Mouse (Mus musculus): ENCODE measurements around the gene Klf3. TPM values are rescaled to one million over a fixed set of nuclear protein-coding genes. Genes with fewer than 3 reads are reported as not detected.
A peak's percentile ranks its signal among the peaks of the same experiment; 100 is the strongest.

The Klf3 gene
- total and polyA plus RNA-seq, 2 experiments from 2014 or later: 22.9 to 37.1 TPM

GRCm38 (mm10) chr5:64861471-64862199, 58.4 kb downstream of the Klf3 start:
- H3K4me3 ChIP-seq (ENCODE audit: low read length): no peak overlapping the region
- no peak overlapping the region for H3K9ac ChIP-seq (replicated peaks; ENCODE audit: low read length)
- H3K9me3 ChIP-seq (ENCODE audit: low read length): no peaks in the 10 kb centered on the region
- ATAC-seq (peak; percentile 64; the same call in 1 of the 2 replicates), DNase-seq (ENCODE audit: low spot score) (peak; percentile 58)
- H3K27ac ChIP-seq: peak overlapping the region; percentile 32; the same call in 1 of the 2 replicates
- H3K27me3 ChIP-seq (ENCODE audit: insufficient read depth, low read length): no peaks in the 10 kb centered on the region
- WGBS: 45% methylated on average over 17 of the region's 17 CpGs
- peak overlapping the region; percentile 27 for H3K4me2 ChIP-seq (ENCODE audit: low read depth, low read length)
- H3K36me3 ChIP-seq (ENCODE audit: insufficient read depth, low read length): no peaks in the 10 kb centered on the region
- no peak for TF ChIP-seq CTCF (IDR thresholded peaks at IDR 0.05; ENCODE audit: low read depth)
- H3K4me1 ChIP-seq (ENCODE audit: insufficient read depth, low read length): no peaks in the 10 kb centered on the region; the same call in 1 of the 2 replicates

DNA sequence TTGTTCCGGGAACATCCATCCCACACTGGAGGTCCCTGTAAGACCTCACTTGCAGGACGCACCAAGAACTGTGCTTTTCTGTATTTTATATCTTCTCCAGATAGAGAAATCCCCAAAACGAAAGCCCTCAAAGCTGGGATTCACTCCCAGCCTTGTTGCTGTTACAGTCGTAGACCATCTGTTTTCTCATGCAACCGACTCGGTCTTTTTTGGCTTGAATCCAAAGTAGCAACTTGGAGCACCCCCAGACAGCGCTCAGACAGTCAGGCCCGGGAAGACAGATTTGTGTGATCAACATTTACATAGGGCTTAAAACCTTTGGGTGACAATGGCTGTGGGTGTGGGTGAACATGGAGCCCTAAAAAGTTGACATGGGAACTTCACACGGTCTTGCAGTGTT, 59.1 kb downstream of the Klf3 start:
- TF ChIP-seq CTCF (IDR thresholded peaks at IDR 0.05; ENCODE audit: low read depth): no peak
- Histone ChIP-seq H3K27me3 (ENCODE audit: insufficient read depth, low read length) (no peaks in the 10 kb centered on the region), H3K4me2 (ENCODE audit: low read depth, low read length) (no peak overlapping the region), H3K9ac (replicated peaks; ENCODE audit: low read length) (no peak overlapping the region), H3K9me3 (ENCODE audit: low read length) (no peaks in the 10 kb centered on the region), H3K4me1 (ENCODE audit: insufficient read depth, low read length) (no peaks in the 10 kb centered on the region; the same call in 1 of the 2 replicates), H3K36me3 (ENCODE audit: insufficient read depth, low read length) (no peaks in the 10 kb centered on the region), H3K27ac (0 out of 2 replicates have a peak overlapping the region, but pooled peaks have one; percentile 4), H3K4me3 (ENCODE audit: low read length) (no peak overlapping the region)
- DNase-seq (ENCODE audit: low spot score) (peak; percentile 73), ATAC-seq (peak; percentile 64)
- WGBS: 35% methylated on average over 9 of the region's 9 CpGs

DNA sequence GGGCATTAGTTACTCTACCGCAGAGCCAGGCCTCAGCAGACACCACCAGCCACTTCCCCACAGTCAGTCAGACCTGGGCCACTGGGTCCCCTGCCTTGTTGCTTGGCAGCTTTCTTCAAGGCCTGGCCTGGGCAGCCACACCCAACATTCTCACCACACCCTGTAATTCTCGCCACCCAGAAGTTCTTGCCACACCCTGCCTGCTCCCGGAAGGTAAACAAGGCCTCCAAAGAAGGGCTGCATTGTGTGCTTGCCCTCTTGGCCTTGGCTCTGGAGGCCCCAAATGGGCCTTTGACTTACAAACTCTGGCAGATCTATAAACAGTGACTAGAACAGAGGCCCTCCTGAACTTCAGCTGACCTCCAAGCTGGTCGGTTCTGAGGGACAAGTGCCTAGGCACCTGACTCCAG, 61.5 kb downstream of the Klf3 start:
- WGBS: 50% methylated on average over 4 of the region's 4 CpGs
- no peak for DNase-seq (ENCODE audit: low spot score)

GRCm38 (mm10) chr5:64865219-64865964, 62.2 kb downstream of the Klf3 start:
- H3K4me2 ChIP-seq (ENCODE audit: low read depth, low read length): no peak overlapping the region
- no peaks in the 10 kb centered on the region for H3K9me3 ChIP-seq (ENCODE audit: low read length)
- DNase-seq (ENCODE audit: low spot score): no peak
- 76% methylated on average over 12 of the region's 12 CpGs for WGBS
- H3K4me1 ChIP-seq (ENCODE audit: insufficient read depth, low read length): no peaks in the 10 kb centered on the region; the same call in 1 of the 2 replicates
- H3K27ac ChIP-seq: no peak overlapping the region
- TF ChIP-seq CTCF (IDR thresholded peaks at IDR 0.05; ENCODE audit: low read depth): no peak
- H3K4me3 ChIP-seq (ENCODE audit: low read length): no peak overlapping the region
- no peaks in the 10 kb centered on the region for H3K36me3 ChIP-seq (ENCODE audit: insufficient read depth, low read length)
- no peak for ATAC-seq
- H3K9ac ChIP-seq (replicated peaks; ENCODE audit: low read length): no peak overlapping the region
- no peaks in the 10 kb centered on the region for H3K27me3 ChIP-seq (ENCODE audit: insufficient read depth, low read length)

More for the DNA sequence above, 61.5 kb downstream of the Klf3 start:
- Histone ChIP-seq H3K4me1 (ENCODE audit: insufficient read depth, low read length) (no peaks in the 10 kb centered on the region; the same call in 1 of the 2 replicates), H3K36me3 (ENCODE audit: insufficient read depth, low read length) (no peaks in the 10 kb centered on the region), H3K27ac (no peak overlapping the region), H3K4me3 (ENCODE audit: low read length) (no peak overlapping the region), H3K4me2 (ENCODE audit: low read depth, low read length) (no peak overlapping the region), H3K9me3 (ENCODE audit: low read length) (no peaks in the 10 kb centered on the region), H3K9ac (replicated peaks; ENCODE audit: low read length) (no peak overlapping the region), H3K27me3 (ENCODE audit: insufficient read depth, low read length) (no peaks in the 10 kb centered on the region)
- 0 out of 2 replicates have a peak, but pooled peaks have one; percentile 8 for ATAC-seq
- TF ChIP-seq CTCF (IDR thresholded peaks at IDR 0.05; ENCODE audit: low read depth): no peak

DNA sequence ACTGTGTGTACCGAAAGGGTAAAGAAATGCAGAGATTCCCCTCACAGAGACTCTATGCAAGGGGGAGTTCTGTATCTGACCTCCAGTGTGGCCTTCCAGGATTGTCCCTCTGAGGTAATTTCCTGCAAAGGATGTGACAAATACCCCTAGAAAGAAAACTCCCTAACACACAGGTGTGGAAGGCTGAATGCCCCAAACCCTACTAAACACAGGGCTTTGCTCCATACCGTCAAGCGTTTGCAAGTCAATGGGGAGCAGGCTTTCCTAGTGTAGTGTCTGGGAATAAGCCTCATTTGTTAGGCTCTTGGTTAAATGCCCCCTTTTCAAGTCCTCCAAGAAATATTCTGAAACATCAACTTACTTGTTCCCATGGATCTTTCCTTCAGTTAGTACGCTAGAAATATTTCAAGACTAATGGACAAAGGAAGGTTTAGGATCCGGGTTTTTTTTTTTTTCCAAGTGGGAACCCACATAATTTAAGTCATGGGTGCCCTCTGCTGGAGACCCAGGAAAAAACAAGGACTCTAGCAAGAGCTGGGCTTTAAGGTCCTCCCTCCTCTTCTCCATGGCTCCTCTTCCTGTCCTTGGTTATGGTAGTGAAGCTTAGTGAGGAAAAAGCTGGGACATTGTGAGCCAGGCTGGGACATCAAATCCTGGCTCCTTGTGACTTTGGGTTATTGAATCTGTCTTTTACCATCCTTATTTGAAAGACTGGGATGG, 63.3 kb downstream of the Klf3 start:
- no peaks in the 10 kb centered on the region for H3K9me3 ChIP-seq (ENCODE audit: low read length)
- no peak overlapping the region for H3K4me3 ChIP-seq (ENCODE audit: low read length)
- DNase-seq (ENCODE audit: low spot score): peak; percentile 89
- no peak for ATAC-seq
- H3K27me3 ChIP-seq (ENCODE audit: insufficient read depth, low read length): no peaks in the 10 kb centered on the region
- H3K4me2 ChIP-seq (ENCODE audit: low read depth, low read length): no peak overlapping the region
- WGBS: 31% methylated on average over 5 of the region's 5 CpGs
- H3K27ac ChIP-seq: no peak overlapping the region
- no peak overlapping the region for H3K9ac ChIP-seq (replicated peaks; ENCODE audit: low read length)
- peak; percentile 73 for TF ChIP-seq CTCF (IDR thresholded peaks at IDR 0.05; ENCODE audit: low read depth)
- no peaks in the 10 kb centered on the region for H3K36me3 ChIP-seq (ENCODE audit: insufficient read depth, low read length)
- no peaks in the 10 kb centered on the region; the same call in 1 of the 2 replicates for H3K4me1 ChIP-seq (ENCODE audit: insufficient read depth, low read length)

GRCm38 (mm10) chr5:64867124-64867523, 63.9 kb downstream of the Klf3 start:
- Histone ChIP-seq H3K4me1 (ENCODE audit: insufficient read depth, low read length) (no peaks in the 10 kb centered on the region; the same call in 1 of the 2 replicates), H3K4me2 (ENCODE audit: low read depth, low read length) (no peak overlapping the region), H3K27ac (no peak overlapping the region), H3K36me3 (ENCODE audit: insufficient read depth, low read length) (no peaks in the 10 kb centered on the region), H3K27me3 (ENCODE audit: insufficient read depth, low read length) (no peaks in the 10 kb centered on the region), H3K4me3 (ENCODE audit: low read length) (no peak overlapping the region), H3K9me3 (ENCODE audit: low read length) (no peaks in the 10 kb centered on the region), H3K9ac (replicated peaks; ENCODE audit: low read length) (no peak overlapping the region)
- no peak for TF ChIP-seq CTCF (IDR thresholded peaks at IDR 0.05; ENCODE audit: low read depth)
- 65% methylated on average over 9 of the region's 9 CpGs for WGBS
- DNase-seq (ENCODE audit: low spot score) (no peak), ATAC-seq (no peak)

Data from hindbrain, postnatal 0 days (tissue).